Mouse (Mus musculus): ENCODE results near the gene Gm14214. TPM values are rescaled to one million over a fixed set of nuclear protein-coding genes. Genes with fewer than 3 reads are reported as not detected.

Gene Gm14214
- total RNA-seq (2017) = not detected in 2 replicates

DNA sequence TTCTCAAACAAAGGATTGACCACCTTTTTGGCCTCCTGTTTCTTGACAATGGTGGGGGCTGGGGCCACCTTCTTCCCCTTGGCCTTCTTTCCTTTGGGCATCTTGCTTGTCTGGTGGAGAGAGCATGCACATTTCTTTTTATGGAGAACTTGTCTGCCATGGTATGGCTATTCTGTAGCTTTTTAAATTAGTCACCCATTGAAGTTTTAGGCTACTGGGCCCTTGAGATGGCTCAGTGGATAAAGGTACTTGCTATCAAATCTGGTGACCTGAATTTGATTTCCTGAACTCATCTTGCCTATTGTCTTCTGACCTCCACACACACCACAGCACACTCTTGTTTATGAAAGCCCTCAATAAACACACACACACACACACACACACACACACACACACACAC, at the start of gene Gm14214:
Gene Gm14214 (minus strand): TSS at position 101 of the 400 bp plus-strand sequence.
- no peak for ATAC-seq (replicated peaks in 1 of 2; ENCODE audit: insufficient read depth in 1 of 2, low FRiP score in 2 of 2, low TSS enrichment in 1 of 2, low read depth in 1 of 2, poor library complexity in 2 of 2, severe bottlenecking in 2 of 2)

GRCm38 (mm10) chr2:154818599-154818998, 48.8 kb upstream of the Gm14214 start:
- ATAC-seq (replicated peaks in 1 of 2; ENCODE audit: insufficient read depth in 1 of 2, low FRiP score in 2 of 2, low TSS enrichment in 1 of 2, low read depth in 1 of 2, poor library complexity in 2 of 2, severe bottlenecking in 2 of 2) = no peak

- no peak for ATAC-seq (replicated peaks in 1 of 2; ENCODE audit: insufficient read depth in 1 of 2, low FRiP score in 2 of 2, low TSS enrichment in 1 of 2, low read depth in 1 of 2, poor library complexity in 2 of 2, severe bottlenecking in 2 of 2)
These were observed 48.0 kb upstream of the Gm14214 start for GRCm38 (mm10) chr2:154817788-154818187.

- no peak for ATAC-seq (replicated peaks in 1 of 2; ENCODE audit: insufficient read depth in 1 of 2, low FRiP score in 2 of 2, low TSS enrichment in 1 of 2, low read depth in 1 of 2, poor library complexity in 2 of 2, severe bottlenecking in 2 of 2)
These were observed 47.3 kb upstream of the Gm14214 start for GRCm38 (mm10) chr2:154817089-154817488.

GRCm38 (mm10) chr2:154813426-154813825, 43.6 kb upstream of the Gm14214 start:
- no peak for ATAC-seq (replicated peaks in 1 of 2; ENCODE audit: insufficient read depth in 1 of 2, low FRiP score in 2 of 2, low TSS enrichment in 1 of 2, low read depth in 1 of 2, poor library complexity in 2 of 2, severe bottlenecking in 2 of 2)

DNA sequence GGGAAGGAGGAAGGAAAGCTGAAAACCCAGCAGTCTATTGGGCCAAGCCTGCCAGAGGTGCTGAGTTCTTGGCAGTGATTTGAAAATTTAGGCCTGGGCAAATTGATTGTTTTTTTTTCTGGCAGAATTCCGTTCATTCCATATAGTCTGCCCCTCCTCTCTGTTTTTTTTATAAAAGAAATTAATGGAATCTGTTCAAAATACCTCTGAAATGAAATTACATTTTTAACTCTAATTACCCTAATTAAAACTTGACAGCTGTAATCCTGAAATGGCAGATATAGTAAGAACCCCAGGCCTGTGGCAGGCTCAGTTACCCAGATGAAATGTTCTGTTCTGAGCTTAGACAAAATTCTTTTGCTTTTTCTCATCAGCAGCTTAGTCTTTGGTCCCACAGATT, 41.0 kb upstream of the Gm14214 start:
- no peak for ATAC-seq (replicated peaks in 1 of 2; ENCODE audit: insufficient read depth in 1 of 2, low FRiP score in 2 of 2, low TSS enrichment in 1 of 2, low read depth in 1 of 2, poor library complexity in 2 of 2, severe bottlenecking in 2 of 2)

DNA sequence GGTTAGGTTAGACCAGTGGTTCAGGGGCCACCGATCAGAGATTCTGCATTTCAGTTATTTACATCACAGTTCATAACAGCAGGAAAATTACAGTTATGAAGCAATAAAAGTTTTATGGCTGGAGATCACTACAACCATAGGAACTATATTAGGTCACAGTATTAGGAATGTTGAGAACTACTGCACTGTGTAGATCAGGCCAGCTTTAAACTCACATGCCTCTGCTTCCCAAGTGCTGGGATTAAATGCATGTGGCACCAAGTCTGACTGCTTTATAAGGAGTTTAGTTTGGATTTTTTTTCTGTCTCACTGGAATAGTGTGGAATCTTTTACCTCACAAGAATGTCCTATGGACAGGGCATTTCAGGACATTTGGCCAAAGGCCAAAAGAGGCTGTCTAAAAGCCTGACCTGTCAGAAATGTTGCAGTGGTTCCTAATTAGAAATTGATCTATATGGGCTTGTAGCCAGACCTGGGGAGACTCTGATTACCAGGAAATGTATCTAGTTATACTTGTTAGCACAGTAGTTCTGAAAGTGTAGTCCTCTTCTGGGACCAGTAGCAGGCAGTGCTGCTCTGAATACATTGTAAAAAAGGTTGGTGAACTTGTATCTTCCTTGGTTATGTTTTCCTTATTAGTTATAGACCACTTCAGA, 39.4 kb upstream of the Gm14214 start:
- ATAC-seq (replicated peaks in 1 of 2; ENCODE audit: insufficient read depth in 1 of 2, low FRiP score in 2 of 2, low TSS enrichment in 1 of 2, low read depth in 1 of 2, poor library complexity in 2 of 2, severe bottlenecking in 2 of 2) = no peak

DNA sequence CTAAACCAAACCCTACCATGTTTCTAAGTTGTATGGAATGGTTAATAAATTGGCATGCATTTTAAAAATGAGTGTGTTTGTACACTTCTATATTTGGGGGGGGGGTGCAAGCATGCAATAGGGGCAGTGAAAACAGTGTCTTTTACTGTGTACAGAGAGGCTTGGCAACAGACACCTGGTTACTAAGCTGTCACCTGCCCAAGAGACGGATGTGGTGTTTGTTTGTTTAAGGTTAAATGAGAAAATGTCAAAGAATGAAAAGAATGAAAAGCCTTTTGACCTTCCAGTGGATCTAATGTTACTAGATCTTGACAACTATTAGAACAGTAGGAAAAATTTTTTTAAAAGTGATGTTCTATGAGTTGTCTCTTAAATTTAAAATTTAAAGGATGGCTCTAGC, 37.9 kb upstream of the Gm14214 start:
- ATAC-seq (replicated peaks in 1 of 2; ENCODE audit: insufficient read depth in 1 of 2, low FRiP score in 2 of 2, low TSS enrichment in 1 of 2, low read depth in 1 of 2, poor library complexity in 2 of 2, severe bottlenecking in 2 of 2) = no peak

GRCm38 (mm10) chr2:154803845-154804244, 34.0 kb upstream of the Gm14214 start:
- ATAC-seq (replicated peaks in 1 of 2; ENCODE audit: insufficient read depth in 1 of 2, low FRiP score in 2 of 2, low TSS enrichment in 1 of 2, low read depth in 1 of 2, poor library complexity in 2 of 2, severe bottlenecking in 2 of 2) = no peak

DNA sequence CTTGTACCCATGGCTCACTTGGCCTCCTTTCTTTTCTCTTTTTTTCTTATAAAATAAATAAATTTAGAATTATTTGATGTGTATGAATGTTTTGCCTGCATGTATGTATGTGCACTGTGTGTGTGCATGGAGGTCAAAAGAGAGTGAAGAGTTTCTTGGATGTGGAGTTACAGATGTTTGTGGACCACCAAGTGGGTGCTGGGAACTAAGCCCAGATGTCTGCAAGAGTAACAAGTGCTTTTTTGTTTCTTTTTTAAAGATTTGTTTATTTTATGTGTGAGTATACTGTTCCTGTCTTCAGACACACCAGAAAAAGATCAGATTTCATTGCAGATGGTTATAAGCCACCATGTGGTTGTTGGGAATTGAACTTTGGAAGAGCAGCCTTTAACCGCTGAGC, 33.5 kb upstream of the Gm14214 start:
- ATAC-seq (replicated peaks in 1 of 2; ENCODE audit: insufficient read depth in 1 of 2, low FRiP score in 2 of 2, low TSS enrichment in 1 of 2, low read depth in 1 of 2, poor library complexity in 2 of 2, severe bottlenecking in 2 of 2) = no peak

DNA sequence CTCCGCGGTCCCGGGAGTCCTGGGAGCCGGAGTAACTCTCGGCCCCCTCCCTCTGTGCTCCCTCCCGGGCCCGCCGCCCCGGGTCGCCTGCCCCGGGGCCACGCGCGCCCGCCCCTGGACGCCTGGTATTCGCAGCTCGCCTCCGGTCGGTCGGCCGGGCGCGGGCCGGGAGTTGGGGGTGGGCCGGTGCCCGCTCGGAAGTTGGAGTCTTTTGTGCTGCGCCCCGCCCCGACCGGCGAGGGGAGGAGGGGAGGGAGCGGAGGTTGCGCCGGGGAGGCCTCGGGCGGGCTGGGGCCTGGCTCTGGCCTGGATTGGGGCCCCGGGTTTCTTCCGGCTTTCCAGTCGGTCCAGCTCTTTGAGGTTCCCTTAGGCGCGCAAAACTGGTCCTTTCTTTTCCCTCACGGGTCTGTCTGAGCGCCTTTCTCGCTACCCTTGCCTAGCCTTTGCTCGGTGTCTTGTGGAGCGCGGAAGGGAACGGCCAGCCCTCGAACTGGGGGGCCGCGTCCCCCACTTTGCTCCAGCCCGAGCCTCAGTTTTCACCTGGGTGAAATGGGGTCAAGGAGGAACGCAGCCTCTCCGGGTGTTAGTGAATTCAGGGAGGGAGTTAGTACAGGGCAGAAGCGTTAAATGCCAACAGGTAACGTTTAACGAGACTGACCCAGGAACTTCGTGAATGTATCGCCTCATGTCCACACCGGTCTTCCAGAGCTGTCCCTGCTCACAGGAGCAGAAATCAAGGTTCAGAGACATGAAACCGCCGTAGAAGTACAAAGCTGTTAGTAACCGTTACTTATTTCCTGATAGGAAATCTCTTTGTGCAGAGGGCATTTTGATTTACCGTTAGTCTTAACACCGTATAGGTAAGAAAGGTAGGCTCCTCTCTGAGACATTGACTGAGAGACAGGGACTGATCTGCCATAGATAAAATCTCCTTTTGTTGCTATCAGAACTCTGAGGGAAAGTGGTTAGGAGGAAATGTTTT, 22.1 kb upstream of the Gm14214 start:
- ATAC-seq (replicated peaks in 1 of 2; ENCODE audit: insufficient read depth in 1 of 2, low FRiP score in 2 of 2, low TSS enrichment in 1 of 2, low read depth in 1 of 2, poor library complexity in 2 of 2, severe bottlenecking in 2 of 2) = peak in 1 of 2 experiments; percentile 37; a peak in 1 of 4 replicates

DNA sequence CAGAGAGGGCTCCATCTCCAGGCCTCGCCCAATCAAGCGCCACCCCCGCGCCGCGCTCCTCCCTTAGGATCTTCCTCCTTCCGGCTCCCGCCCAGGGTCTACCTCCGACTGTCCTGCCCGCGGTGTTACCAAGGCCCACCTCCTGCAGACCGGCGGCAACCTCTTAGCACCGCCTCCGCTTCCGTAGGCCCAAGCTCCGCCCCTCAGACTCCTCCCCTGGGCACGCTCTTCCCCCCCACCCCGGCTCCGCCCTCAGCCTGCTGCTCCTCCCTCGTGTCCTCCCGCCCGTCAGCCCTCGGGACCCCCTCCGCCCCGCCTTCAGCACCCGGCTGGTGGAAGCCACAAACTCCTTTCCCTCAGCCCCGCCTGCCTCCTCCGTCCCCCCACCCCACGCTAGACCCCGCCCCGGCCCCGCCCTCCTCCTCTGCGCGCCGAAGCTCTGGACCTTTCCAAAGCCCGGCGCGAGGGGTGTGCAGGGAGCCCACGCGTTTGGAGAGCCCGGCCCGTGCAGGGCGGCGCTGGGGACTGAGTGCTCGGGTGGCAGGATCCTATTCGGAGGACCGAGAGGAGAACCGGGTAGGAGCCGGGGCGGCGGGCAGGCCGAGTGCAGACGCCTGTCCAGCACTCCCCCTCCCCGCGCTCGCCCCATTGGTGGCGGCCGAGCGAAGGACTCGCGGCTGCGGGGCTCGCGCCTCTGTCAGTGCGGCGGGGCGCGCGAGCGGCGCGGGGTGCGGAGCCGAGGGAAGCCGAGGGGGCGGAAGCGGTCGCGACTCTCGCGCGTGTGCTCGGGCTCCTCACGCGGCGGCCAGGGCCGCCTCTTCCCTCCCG, 21.0 kb upstream of the Gm14214 start, which contains the start of the genes Raly and a:
Gene Raly (plus strand): TSS at position 441 of the 828 bp plus-strand sequence.
Gene a (plus strand): TSS at position 747 of the 828 bp plus-strand sequence.
- ATAC-seq (replicated peaks in 1 of 2; ENCODE audit: insufficient read depth in 1 of 2, low FRiP score in 2 of 2, low TSS enrichment in 1 of 2, low read depth in 1 of 2, poor library complexity in 2 of 2, severe bottlenecking in 2 of 2) = peak; percentile 90 to 93

GRCm38 (mm10) chr2:154789977-154790655, 20.3 kb upstream of the Gm14214 start:
- ATAC-seq (replicated peaks in 1 of 2; ENCODE audit: insufficient read depth in 1 of 2, low FRiP score in 2 of 2, low TSS enrichment in 1 of 2, low read depth in 1 of 2, poor library complexity in 2 of 2, severe bottlenecking in 2 of 2) = no peak

GRCm38 (mm10) chr2:154789381-154789780, 19.6 kb upstream of the Gm14214 start:
- ATAC-seq (replicated peaks in 1 of 2; ENCODE audit: insufficient read depth in 1 of 2, low FRiP score in 2 of 2, low TSS enrichment in 1 of 2, low read depth in 1 of 2, poor library complexity in 2 of 2, severe bottlenecking in 2 of 2) = no peak

DNA sequence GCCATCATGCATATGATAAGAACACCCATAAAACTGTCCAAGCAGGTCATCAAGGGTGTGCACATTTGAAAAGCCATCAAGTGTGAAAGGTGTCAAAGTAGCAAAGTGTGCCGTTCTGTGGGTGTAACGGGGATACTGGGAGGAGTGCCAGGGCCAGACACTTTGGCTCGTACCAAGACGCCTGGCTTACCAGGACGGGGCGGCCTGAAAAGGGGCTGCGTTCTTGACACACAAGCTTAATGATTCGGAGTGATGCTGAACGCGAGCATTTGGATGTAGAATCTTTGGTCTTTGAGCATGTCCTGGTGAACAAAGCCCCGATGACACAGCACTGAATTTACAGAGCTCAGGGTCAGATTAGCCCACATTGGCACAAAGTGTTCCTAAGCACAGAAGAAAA, 16.9 kb upstream of the Gm14214 start:
- no peak for ATAC-seq (replicated peaks in 1 of 2; ENCODE audit: insufficient read depth in 1 of 2, low FRiP score in 2 of 2, low TSS enrichment in 1 of 2, low read depth in 1 of 2, poor library complexity in 2 of 2, severe bottlenecking in 2 of 2)

- no peak for ATAC-seq (replicated peaks in 1 of 2; ENCODE audit: insufficient read depth in 1 of 2, low FRiP score in 2 of 2, low TSS enrichment in 1 of 2, low read depth in 1 of 2, poor library complexity in 2 of 2, severe bottlenecking in 2 of 2)
These were observed 16.4 kb upstream of the Gm14214 start for GRCm38 (mm10) chr2:154786187-154786586.

DNA sequence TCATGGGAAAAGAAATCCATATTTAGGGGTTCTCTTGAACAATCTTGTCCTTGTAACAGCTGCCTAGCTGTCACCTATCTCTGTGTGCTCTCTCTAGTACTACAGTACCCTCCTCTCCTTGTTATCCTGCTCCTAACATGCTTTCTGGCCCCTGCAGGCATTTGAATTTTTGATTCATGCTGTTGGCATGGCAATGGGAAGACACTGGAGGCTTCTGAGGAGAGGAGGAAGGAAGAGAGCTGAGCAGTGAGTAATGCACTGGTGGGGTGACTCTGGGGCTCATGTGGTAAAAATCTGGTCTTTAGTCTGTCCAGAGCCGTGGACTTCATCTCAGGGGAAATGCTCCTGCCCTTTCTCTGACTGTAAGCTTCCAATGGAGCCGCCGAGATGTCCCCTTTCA, 15.5 kb upstream of the Gm14214 start:
- ATAC-seq (replicated peaks in 1 of 2; ENCODE audit: insufficient read depth in 1 of 2, low FRiP score in 2 of 2, low TSS enrichment in 1 of 2, low read depth in 1 of 2, poor library complexity in 2 of 2, severe bottlenecking in 2 of 2) = no peak; a peak in 1 of 4 replicates

Data from hematopoietic stem cell, adult 5-6 weeks (primary cell).